Mouse (Mus musculus) adrenal gland, adult 2 months (tissue): ENCODE results near the gene Zfp507. TPM values are rescaled to one million over a fixed set of nuclear protein-coding genes. Genes with fewer than 3 reads are reported as not detected.

Source experiments
- DNase-seq: peaks from one replicate; pipeline ENCODE4 v3.0.0; 2021
- polyA plus RNA-seq: library from polyadenylated mRNA; depleted of rRNA; stranded (reverse); fragments of >200 nt; gene quantifications from 2 replicates; pipeline ENCODE4 v1.2.3, GENCODE M21; 2012
- total RNA-seq, 2 experiments: library from RNA; stranded (reverse); gene quantifications; 2 replicates each; pipeline ENCODE4 v1.2.3; 2021

The Zfp507 gene
- total and polyA plus RNA-seq, 3 experiments: 4.1 to 22.6 (median 21.5) TPM

- no peak for DNase-seq
Observed at GRCm38 (mm10) chr7:35782252-35782651, 20.6 kb downstream of the Zfp507 start.

- no peak for DNase-seq
Observed at GRCm38 (mm10) chr7:35774127-35774526, 28.7 kb downstream of the Zfp507 start.

- no peak for DNase-seq
Observed at GRCm38 (mm10) chr7:35772347-35772746, 30.5 kb downstream of the Zfp507 start.

GRCm38 (mm10) chr7:35771106-35771505, 31.7 kb downstream of the Zfp507 start:
- no peak for DNase-seq

GRCm38 (mm10) chr7:35770122-35770521, 32.7 kb downstream of the Zfp507 start:
- DNase-seq: no peak

GRCm38 (mm10) chr7:35764461-35764860, 38.3 kb downstream of the Zfp507 start:
- peak; percentile 48 for DNase-seq

GRCm38 (mm10) chr7:35761801-35762200, 41.0 kb downstream of the Zfp507 start:
- DNase-seq: no peak

- DNase-seq: no peak
Observed at GRCm38 (mm10) chr7:35759602-35760001, 43.2 kb downstream of the Zfp507 start.

GRCm38 (mm10) chr7:35756510-35757440, 46.0 kb downstream of the Zfp507 start:
- DNase-seq: no peak

GRCm38 (mm10) chr7:35754886-35755168, 48.0 kb downstream of the Zfp507 start:
- DNase-seq: no peak

- peak; percentile 95 for DNase-seq
Observed at GRCm38 (mm10) chr7:35754033-35754885, 48.5 kb downstream of the Zfp507 start, which contains the start of gene Dpy19l3. Gene Dpy19l3, minus strand, starts transcription at chr7:35754454.

- peak; percentile 27 for DNase-seq
Observed at GRCm38 (mm10) chr7:35753319-35754032, 49.3 kb downstream of the Zfp507 start.

- DNase-seq: no peak
Observed at GRCm38 (mm10) chr7:35750873-35751272, 51.9 kb downstream of the Zfp507 start.

- no peak for DNase-seq
Observed at GRCm38 (mm10) chr7:35747397-35747964, 55.3 kb downstream of the Zfp507 start.

GRCm38 (mm10) chr7:35746686-35747396, 56.0 kb downstream of the Zfp507 start:
- DNase-seq: no peak

GRCm38 (mm10) chr7:35745281-35745702, 57.5 kb downstream of the Zfp507 start:
- DNase-seq: peak; percentile 83

GRCm38 (mm10) chr7:35744771-35745170, 58.0 kb downstream of the Zfp507 start:
- DNase-seq: no peak

GRCm38 (mm10) chr7:35742310-35742709, 60.5 kb downstream of the Zfp507 start:
- DNase-seq: no peak

- no peak for DNase-seq
Observed at GRCm38 (mm10) chr7:35741858-35742257, 60.9 kb downstream of the Zfp507 start.

GRCm38 (mm10) chr7:35740489-35741230, 62.1 kb downstream of the Zfp507 start:
- peak; percentile 73 for DNase-seq
